Mouse (Mus musculus): Measurements from ENCODE around the gene Fkbp5.

The Fkbp5 gene

GRCm38 (mm10) chr17:28504182-28504581, 13.1 kb downstream of the Fkbp5 start:
- no peak for DNase-seq (ENCODE audit: low read depth, low spot score)

- DNase-seq (ENCODE audit: low read depth, low spot score): no peak
Observed at GRCm38 (mm10) chr17:28502196-28502821, 15.0 kb downstream of the Fkbp5 start.

DNA sequence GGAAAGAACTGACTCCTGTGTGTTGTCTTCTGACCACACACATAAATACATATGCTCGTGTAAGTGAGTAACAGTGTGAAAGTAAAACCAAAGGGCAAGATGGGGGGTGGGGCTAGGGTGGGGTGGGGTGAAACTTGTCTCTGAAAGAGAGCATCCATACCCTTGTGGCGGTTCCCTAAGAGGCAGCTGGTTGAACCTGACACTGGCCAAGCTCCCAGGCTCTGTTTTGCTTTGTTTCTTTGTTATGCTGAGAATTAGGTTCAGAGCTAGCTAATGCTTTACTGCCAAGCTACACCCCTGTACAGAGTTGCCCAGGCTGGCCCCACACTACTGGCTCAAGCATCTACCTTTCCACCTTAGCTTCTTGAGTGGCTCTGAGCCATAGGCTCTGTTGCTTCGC, 16.9 kb downstream of the Fkbp5 start:
- no peak for DNase-seq (ENCODE audit: low read depth, low spot score)

DNA sequence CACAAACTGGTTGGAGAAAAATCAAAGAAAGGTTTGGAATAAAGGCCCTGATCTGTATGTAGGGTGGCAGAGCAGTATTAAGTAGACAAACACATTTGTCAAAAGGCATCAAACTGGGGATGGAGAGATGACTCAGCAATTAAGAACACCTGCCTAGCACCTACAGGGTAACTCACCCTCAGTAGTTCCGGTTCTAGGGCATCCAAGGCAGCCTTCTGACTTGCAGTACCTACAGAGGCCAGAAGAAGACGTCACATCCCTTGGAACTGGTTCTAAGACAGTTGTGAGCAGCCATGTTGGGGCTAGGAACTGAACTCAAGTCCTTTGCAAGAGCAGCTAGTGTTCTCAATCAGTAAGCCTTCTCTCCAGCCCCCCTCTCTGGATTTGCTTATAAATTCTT, 18.1 kb downstream of the Fkbp5 start:
- DNase-seq (ENCODE audit: low read depth, low spot score): no peak

DNA sequence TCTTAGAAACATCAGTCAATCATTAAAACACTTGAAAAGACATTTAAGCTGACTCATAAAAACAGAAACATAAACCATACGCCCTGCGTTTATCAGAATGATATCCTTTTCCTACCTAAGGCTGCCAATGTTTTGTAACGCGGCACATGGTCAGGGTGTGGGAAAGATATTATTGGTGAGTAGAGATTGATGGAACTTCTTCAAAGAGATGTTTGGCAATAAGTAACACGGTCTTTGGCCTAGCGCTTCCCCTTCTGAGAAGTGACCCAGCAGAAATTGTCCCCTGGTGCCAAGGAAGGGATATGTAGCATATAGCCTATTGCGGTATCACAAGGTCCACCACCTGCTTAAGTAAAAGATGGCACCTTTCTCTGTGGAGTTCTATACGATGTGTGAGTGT, 21.5 kb downstream of the Fkbp5 start:
- DNase-seq (ENCODE audit: low read depth, low spot score): no peak

DNA sequence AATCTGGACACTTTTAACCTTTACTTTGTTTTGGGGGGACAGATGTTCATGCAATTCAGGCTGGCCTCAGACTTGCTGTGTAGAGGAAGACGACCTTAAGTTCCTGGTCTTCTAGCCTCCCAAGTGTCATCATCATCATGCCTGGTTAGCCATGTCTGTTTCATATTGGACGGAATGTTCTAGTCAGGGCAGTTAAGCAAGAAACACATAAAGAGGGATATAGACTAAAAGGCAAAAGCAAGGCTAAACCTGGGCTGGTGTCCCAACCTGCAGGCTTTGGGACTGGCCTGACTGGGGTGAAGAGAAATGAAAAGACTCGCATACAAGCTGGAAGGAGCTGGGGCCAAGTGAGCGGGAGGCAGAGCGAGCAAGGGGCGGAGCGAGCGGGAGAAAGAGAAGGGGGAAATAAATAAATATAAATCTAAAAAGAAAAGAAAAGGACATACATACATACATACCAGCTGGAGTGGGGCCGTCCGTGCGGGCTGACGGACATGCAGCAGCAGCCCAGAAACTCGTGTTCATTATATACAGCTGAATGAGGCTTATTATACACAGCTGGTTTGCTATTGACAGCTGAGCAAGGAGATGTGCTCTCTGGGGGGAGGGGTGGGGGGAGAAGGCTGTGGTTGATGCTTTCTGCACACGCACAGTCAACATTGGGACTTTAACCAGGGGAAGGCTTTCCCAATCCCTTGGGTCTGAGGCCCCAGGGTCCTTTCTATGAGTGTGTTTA, 26.1 kb downstream of the Fkbp5 start:
- no peak for DNase-seq (ENCODE audit: low read depth, low spot score)

DNA sequence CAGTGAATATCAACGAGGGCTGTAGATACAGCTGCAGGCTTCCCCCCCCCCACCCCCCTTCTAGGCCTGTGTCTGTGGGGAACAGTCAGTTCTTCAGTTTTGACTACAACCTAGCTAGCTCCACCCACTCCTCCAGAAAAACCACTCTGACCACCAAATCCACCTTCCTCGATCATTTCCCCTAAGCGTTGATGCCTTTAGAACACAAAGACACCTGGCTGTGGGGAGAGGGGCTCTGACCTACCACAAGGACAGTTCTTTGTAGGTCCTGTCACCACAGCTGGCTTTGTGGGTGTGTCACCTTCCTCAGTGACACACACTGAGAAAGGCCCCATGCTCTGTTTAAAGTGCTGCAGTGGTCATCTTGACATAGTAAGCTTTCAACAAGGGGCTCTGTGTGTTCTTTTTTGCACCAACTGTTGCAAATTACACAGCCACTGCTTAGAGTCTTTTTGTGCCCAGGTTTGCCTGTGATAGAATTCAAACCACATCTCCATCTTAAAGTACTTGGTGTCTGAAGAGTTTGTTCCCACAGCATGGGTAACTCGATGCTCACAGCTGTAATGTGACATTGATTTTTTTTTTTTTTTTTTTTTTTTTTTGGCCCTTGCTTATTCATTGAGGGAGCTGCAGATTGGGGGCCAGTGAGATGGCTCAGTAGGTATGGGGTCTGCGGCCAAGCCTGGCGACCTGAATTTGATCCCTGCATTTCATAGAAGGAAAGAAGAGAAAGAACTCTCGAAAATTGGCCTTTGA, 28.9 kb downstream of the Fkbp5 start:
- DNase-seq (ENCODE audit: low read depth, low spot score): no peak

DNA sequence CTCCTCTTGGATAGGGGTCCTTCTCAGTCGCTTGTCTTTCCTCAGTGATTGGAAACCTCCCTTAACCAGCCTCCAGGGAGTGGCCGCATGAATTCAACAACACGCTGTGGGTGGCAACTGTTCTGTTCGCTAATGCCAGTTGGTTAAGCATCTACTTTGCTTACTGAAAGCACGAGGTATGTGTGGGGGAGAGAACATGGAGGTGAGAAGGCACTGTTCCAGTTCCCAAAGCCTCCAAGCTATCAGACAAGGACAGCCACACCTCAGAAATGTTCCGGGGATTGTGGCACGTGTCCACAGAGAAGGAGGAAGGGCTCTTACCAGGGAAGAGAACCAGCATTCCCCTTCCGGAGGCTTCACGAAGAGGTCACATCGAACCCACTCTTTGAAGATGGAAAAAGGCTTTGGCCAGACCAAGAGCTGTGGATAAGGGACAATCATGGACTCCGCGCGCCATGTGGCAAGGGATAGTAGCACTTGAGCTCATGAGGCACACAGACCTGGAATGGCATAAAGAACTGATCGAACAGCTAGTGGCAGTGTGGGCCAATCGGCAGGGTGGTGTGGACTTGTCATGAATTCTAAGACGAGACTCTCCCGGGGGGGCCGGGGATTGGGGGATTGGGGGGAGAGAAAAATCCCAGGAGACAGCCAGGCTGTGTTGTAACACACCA, 29.6 kb downstream of the Fkbp5 start:
- no peak for DNase-seq (ENCODE audit: low read depth, low spot score)

GRCm38 (mm10) chr17:28486720-28487119, 30.6 kb downstream of the Fkbp5 start:
- DNase-seq (ENCODE audit: low read depth, low spot score): no peak

- peak; percentile 95 for DNase-seq (ENCODE audit: low read depth, low spot score)
Observed at GRCm38 (mm10) chr17:28485977-28486400, 31.3 kb downstream of the Fkbp5 start.

GRCm38 (mm10) chr17:28485446-28485948, 31.8 kb downstream of the Fkbp5 start:
- peak; percentile 38 for DNase-seq (ENCODE audit: low read depth, low spot score)

- DNase-seq (ENCODE audit: low read depth, low spot score): peak; percentile 61
Observed at GRCm38 (mm10) chr17:28484704-28485445, 32.5 kb downstream of the Fkbp5 start.

DNA sequence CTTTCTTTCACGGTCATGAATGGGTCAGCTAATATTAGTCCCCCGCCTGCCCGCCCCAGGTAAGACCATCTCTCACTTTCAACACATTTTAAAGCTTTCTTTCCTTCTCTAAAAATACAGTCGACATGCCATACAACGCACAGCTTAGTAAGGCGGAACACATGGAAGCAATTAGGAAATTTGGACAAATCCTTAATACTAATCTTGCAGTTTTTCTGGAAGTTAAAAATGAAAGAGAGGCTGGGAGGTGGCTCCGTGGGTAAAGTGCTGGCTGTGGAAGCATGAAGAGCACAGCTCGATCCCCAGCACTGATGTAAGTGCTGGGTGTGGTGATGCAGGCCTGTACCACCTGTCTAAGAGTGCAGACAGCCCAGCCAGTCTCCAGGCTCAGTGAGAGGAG, 39.9 kb downstream of the Fkbp5 start:
- DNase-seq (ENCODE audit: low read depth, low spot score): no peak

- no peak for DNase-seq (ENCODE audit: low read depth, low spot score)
Observed at GRCm38 (mm10) chr17:28476441-28476840, 40.9 kb downstream of the Fkbp5 start.

DNA sequence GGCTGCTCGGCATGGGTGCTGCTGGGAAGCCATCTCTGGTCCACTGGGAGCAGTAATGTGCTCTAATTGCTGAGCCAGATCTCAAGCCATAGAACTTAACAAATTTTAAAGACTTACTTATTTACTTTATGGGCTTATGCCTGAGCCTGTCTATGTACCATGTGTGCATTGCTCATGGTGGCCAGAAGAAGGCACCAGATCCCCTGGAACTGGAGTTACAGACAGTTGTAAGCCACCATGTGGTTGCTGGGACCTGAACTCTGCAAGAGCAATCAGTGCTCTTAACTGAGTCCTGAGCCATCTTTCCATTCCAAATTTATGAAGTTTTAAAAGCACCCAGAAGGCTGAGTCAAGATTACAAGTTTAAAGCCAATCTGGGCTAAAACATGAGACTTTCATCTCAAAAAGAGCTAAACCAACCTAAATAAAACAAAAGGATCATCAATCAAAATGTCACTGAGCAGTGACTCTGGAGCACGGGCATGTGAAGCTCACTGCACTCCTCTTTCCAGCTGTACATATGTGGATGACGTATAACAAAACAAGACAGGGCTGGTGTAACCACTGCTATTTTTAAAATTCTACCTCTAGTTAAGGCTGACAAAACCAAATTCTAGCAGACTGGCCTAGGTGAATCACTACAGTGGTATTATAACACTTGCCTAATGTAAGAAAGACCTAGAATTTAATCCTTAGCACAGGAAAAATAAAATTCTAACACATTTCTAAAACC, 41.6 kb downstream of the Fkbp5 start:
- no peak for DNase-seq (ENCODE audit: low read depth, low spot score)

- no peak for DNase-seq (ENCODE audit: low read depth, low spot score)
Observed at GRCm38 (mm10) chr17:28472696-28473095, 44.6 kb downstream of the Fkbp5 start.

DNA sequence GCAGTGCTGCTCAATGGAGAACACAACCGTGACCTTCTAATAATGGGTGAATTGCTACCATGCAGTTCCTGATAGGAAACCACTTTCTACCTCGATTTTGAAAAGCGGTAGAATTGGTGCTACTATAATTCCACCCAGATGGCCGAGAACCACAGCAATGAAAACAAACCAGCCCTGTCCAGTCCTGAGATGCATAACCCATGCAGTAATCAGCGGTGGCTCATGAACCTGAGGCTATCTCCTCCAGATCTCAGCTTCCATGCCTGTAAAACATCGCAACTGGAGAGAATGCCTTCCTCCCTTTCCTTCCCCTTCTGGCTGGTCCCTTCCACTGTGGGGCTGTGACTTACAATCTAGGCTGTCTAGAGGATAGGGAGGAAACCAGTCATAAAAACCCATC, 46.5 kb downstream of the Fkbp5 start:
- DNase-seq (ENCODE audit: low read depth, low spot score): no peak

DNA sequence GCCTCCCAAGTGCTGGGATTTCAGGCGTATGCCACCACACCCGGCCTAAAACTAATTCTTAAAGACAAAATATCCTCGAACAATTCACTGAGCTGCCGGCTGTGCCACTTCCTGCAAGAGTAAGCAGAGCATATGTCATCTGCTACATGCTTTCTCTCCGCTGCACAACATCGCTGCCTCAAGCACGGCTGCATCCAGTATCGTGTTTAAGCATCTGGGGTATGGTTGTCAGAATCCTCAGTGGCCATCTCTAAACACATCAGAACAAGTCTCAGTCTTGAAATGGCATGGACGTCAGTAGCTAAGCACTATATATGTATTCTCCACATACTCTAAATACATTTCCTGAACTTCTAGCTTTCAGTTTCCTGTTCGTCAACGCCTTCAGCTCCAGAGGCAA, 49.6 kb downstream of the Fkbp5 start:
- DNase-seq (ENCODE audit: low read depth, low spot score): no peak

- no peak for DNase-seq (ENCODE audit: low read depth, low spot score)
Observed at GRCm38 (mm10) chr17:28465968-28466367, 51.4 kb downstream of the Fkbp5 start.

DNA sequence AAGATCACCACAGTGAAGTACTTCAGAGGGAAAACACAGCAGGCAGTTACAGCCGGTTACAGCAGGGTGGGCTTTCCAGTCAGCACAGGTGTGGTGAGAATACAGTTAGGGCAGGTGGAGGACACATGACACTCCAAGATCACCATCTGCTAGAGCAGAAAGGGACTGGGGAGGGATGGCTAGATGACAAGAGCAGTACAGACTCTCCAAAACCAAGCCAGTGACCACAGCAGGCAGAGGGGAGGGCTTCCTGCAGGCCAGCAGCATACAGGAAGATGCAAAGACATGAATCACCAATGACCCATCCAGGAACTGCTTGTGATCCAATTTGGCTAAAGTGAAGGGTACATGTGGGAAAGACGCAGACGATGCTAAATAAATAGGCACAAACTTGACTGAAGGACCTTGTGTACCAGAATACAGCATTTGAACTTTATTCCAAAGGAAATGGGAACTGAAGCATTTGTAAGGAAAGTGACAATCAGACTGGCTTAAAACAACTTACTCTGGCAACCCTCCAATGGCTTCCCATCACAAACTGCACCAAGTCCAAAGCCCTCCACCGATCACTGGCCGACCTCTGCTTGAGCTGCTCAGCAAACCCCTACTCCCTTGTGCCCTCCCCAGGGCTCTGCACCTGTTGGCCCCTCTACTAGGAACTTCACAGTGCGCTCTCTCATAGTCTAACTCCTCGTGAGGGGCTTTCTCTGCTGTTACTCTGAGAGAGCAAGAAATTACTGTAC, 53.5 kb downstream of the Fkbp5 start:
- DNase-seq (ENCODE audit: low read depth, low spot score): no peak

Data from forelimb bud, embryonic 11.5 days (tissue).